In genomic region chr3:107624424-107624823, GRCm38 (mm10) we compare ENCODE assay signal across 20 mouse cellular contexts. TPM values are rescaled to one million over a fixed set of nuclear protein-coding genes. Genes with fewer than 3 reads are reported as not detected.
"Had no signal": no experiment of that assay in that cellular context is flagged by ENCODE, and none has a peak within 500 bp of the region (broad histone marks: within the 10 kb centered on the region; RNA-seq: fewer than 3 reads in every experiment).

No protein-coding gene starts in this region.

- H3K27ac ChIP-seq: left cerebral cortex, adult 2 months; limb, embryonic 10.5 days; liver, embryonic 15.5 days; midbrain, embryonic 13.5 days; stomach, embryonic 15.5 days had no signal

- H3K4me3 ChIP-seq: left cerebral cortex, adult 2 months; limb, embryonic 10.5 days; liver, embryonic 15.5 days; midbrain, embryonic 13.5 days; stomach, embryonic 15.5 days had no signal

- DNase-seq: kidney, postnatal 14 days; lung, adult 2 months; lung, postnatal 36 days; thymus, postnatal 4 days had no signal

- H3K27me3 ChIP-seq: liver, embryonic 15.5 days; midbrain, embryonic 13.5 days; stomach, embryonic 15.5 days had no signal

- H3K9ac ChIP-seq: liver, embryonic 15.5 days; midbrain, embryonic 13.5 days; stomach, embryonic 15.5 days had no signal

- H3K4me1 ChIP-seq: limb, embryonic 10.5 days; liver, embryonic 15.5 days; stomach, embryonic 15.5 days had no signal

RNA-seq across cellular contexts. Expression of gene Gm10961, which starts 6.7 kb away (rescaled TPM):
- total RNA-seq: layer of hippocampus, postnatal 25 days; left cerebral cortex, adult 2 months; left cerebral cortex, postnatal 14 days; megakaryocyte progenitor cell, adult 5-6 weeks; midbrain, postnatal 0 days had no signal
- polyA plus RNA-seq: intestine, postnatal 0 days; kidney, embryonic 14.5 days; limb, embryonic 10.5 days; limb, embryonic 14.5 days; liver, embryonic 11.5 days; liver, embryonic 15.5 days; lung, adult 2 months; lung, postnatal 0 days; midbrain, embryonic 13.5 days; midbrain, postnatal 0 days; neural tube, embryonic 14.5 days; stomach, embryonic 15.5 days; testis, adult 2 months had no signal

RNA-seq across cellular contexts. Expression of gene Alx3, which starts 29.6 kb away (rescaled TPM):
- total RNA-seq: megakaryocyte progenitor cell, adult 5-6 weeks had no signal
- polyA plus RNA-seq: intestine, postnatal 0 days; lung, adult 2 months; lung, postnatal 0 days; neural tube, embryonic 14.5 days; stomach, embryonic 15.5 days had no signal
